Mouse (Mus musculus) lung, embryonic 16.5 days (tissue): ENCODE data around the gene Slc6a8. TPM values are rescaled to one million over a fixed set of nuclear protein-coding genes. Genes with fewer than 3 reads are reported as not detected.

Experiments
- ATAC-seq: fragments of 200-750 bp; cut with Nextera tagmentation; 2 replicates; pipeline ENCODE4 v1.8.0; 2017; ENCODE audit warnings: low read depth, mild to moderate bottlenecking, moderate library complexity
- H3K27ac ChIP-seq: fragments of 300-500 bp; sonication (generic); 2 replicates; pipeline ENCODE4 v1.5.1; 2014; ENCODE audit warnings: mild to moderate bottlenecking, control low read depth, low read length
- H3K27me3 ChIP-seq: fragments of 300-500 bp; sonication (generic); 2 replicates; pipeline ENCODE4 v1.6.1; 2014; ENCODE audit warnings: low read depth, low read length, mixed read lengths; ENCODE audit not compliant: control insufficient read depth, insufficient read depth
- H3K36me3 ChIP-seq: fragments of 300-500 bp; sonication (generic); 2 replicates; pipeline ENCODE4 v1.6.1; 2014; ENCODE audit warnings: low read length; ENCODE audit not compliant: control insufficient read depth, insufficient read depth
- H3K4me1 ChIP-seq: fragments of 300-500 bp; sonication (generic); replicated peaks from 2 replicates; pipeline ENCODE4 v1.6.1; 2014; ENCODE audit warnings: low read length, mixed read lengths; ENCODE audit not compliant: control insufficient read depth, insufficient read depth
- H3K4me2 ChIP-seq: fragments of 300-500 bp; sonication (generic); 2 replicates; pipeline ENCODE4 v1.6.1; 2014; ENCODE audit warnings: low read depth, low read length, control low read depth
- H3K4me3 ChIP-seq: fragments of 300-500 bp; sonication (generic); 2 replicates; pipeline ENCODE4 v1.5.1; 2014; ENCODE audit warnings: mild to moderate bottlenecking, low read length, control low read depth
- H3K9ac ChIP-seq: fragments of 300-500 bp; sonication (generic); 2 replicates; pipeline ENCODE4 v1.6.1; 2014; ENCODE audit warnings: low read length, control low read depth
- H3K9me3 ChIP-seq: fragments of 300-500 bp; sonication (generic); 2 replicates; pipeline ENCODE4 v1.6.1; 2016; ENCODE audit warnings: low read length; ENCODE audit not compliant: control insufficient read depth
- WGBS: fragments of 180-500 bp; shearing (Covaris S2); extraction: QIAGEN DNeasy Blood & Tissue Kit; methylation state at CpG from one replicate; pipeline ENCODE4 v1.1.7; 2014; 5-methylcytosine and 5-hydroxymethylcytosine counted together
- polyA plus RNA-seq: library from polyadenylated mRNA; unstranded; fragments of >200 nt; fragmentation: Nextera tagmentation; extraction: Ambion mirVana; gene quantifications from 2 replicates; pipeline ENCODE4 v1.2.1, GENCODE M21; 2015

Gene Slc6a8
- polyA plus RNA-seq, result 5.2 and 5.6 TPM in 2 replicates

- ATAC-seq, result peak; percentile 86
- Histone ChIP-seq H3K9me3 (no peaks in the 10 kb centered on the region), H3K36me3 (0 out of 2 replicates have a peak, but pooled peaks cover 3% of the 10 kb centered on the region), H3K4me2 (peak within 1 kb of the TSS; percentile 68), H3K27me3 (no peaks in the 10 kb centered on the region), H3K4me1 (peaks cover 7% of the 10 kb centered on the region; the same call in 1 of the 2 replicates), H3K4me3 (peak within 1 kb of the TSS; percentile 61), H3K9ac (peak within 1 kb of the TSS; percentile 82), H3K27ac (peak within 1 kb of the TSS; percentile 39; the same call in 1 of the 2 replicates)
- 11% methylated on average over 37 of the region's 72 CpGs for WGBS
Observed at GRCm38 (mm10) chrX:73672879-73673618, at the start of gene Slc6a8. TSS of gene Slc6a8 (plus strand) at chrX:73673150.

- Histone ChIP-seq H3K9ac (no peak overlapping the region), H3K4me3 (no peak overlapping the region), H3K9me3 (no peaks in the 10 kb centered on the region), H3K27me3 (no peaks in the 10 kb centered on the region), H3K4me2 (no peak overlapping the region), H3K27ac (no peak overlapping the region), H3K4me1 (no peaks in the 10 kb centered on the region), H3K36me3 (no peaks in the 10 kb centered on the region)
- no peak for ATAC-seq
Observed at GRCm38 (mm10) chrX:73626981-73627380, 46.0 kb upstream of the Slc6a8 start.

GRCm38 (mm10) chrX:73635425-73635824 is 37.5 kb upstream of the Slc6a8 start:
- ATAC-seq, result no peak
- WGBS, result 13% methylated on average over 15 of the region's 19 CpGs
- Histone ChIP-seq H3K4me1 (no peaks in the 10 kb centered on the region), H3K4me2 (peak overlapping the region; percentile 43), H3K27me3 (peaks cover 35% of the 10 kb centered on the region), H3K9ac (no peak overlapping the region), H3K9me3 (no peaks in the 10 kb centered on the region), H3K4me3 (peak overlapping the region; percentile 14; the same call in 1 of the 2 replicates), H3K36me3 (no peaks in the 10 kb centered on the region), H3K27ac (no peak overlapping the region)

GRCm38 (mm10) chrX:73637415-73637814 is 35.5 kb upstream of the Slc6a8 start:
- Histone ChIP-seq H3K4me1 (no peaks in the 10 kb centered on the region), H3K4me2 (peak overlapping the region; percentile 57), H3K4me3 (peak overlapping the region; percentile 31), H3K36me3 (no peaks in the 10 kb centered on the region), H3K9me3 (no peaks in the 10 kb centered on the region), H3K9ac (peak overlapping the region; percentile 43; the same call in 1 of the 2 replicates), H3K27me3 (peaks cover 36% of the 10 kb centered on the region), H3K27ac (no peak overlapping the region)
- WGBS, result 11% methylated on average over 17 of the region's 19 CpGs
- ATAC-seq, result no peak

GRCm38 (mm10) chrX:73639255-73639675 is 33.7 kb upstream of the Slc6a8 start, which contains the start of gene Dusp9:
TSS of gene Dusp9 (plus strand) at chrX:73639419.
- no peaks in the 10 kb centered on the region for H3K4me1 ChIP-seq
- H3K27ac ChIP-seq, result no peak within 1 kb of the TSS
- H3K4me3 ChIP-seq, result peak within 1 kb of the TSS; percentile 48
- peak within 1 kb of the TSS; percentile 72 for H3K4me2 ChIP-seq
- H3K36me3 ChIP-seq, result no peaks in the 10 kb centered on the region
- H3K9ac ChIP-seq, result peak within 1 kb of the TSS; percentile 50
- H3K27me3 ChIP-seq, result peaks cover 35% of the 10 kb centered on the region
- 11% methylated on average over 27 of the region's 28 CpGs for WGBS
- H3K9me3 ChIP-seq, result no peaks in the 10 kb centered on the region
- ATAC-seq, result peak; percentile 85

GRCm38 (mm10) chrX:73639901-73640469 is 33.0 kb upstream of the Slc6a8 start:
- no peaks in the 10 kb centered on the region for H3K36me3 ChIP-seq
- H3K4me2 ChIP-seq, result peak overlapping the region; percentile 72
- 12% methylated on average over 36 of the region's 41 CpGs for WGBS
- H3K27me3 ChIP-seq, result peaks cover 30% of the 10 kb centered on the region
- peak overlapping the region; percentile 50 for H3K9ac ChIP-seq
- peak; percentile 37; the same call in 1 of the 2 replicates for ATAC-seq
- H3K9me3 ChIP-seq, result no peaks in the 10 kb centered on the region
- H3K27ac ChIP-seq, result no peak overlapping the region
- H3K4me1 ChIP-seq, result no peaks in the 10 kb centered on the region
- peak overlapping the region; percentile 48 for H3K4me3 ChIP-seq

DNA sequence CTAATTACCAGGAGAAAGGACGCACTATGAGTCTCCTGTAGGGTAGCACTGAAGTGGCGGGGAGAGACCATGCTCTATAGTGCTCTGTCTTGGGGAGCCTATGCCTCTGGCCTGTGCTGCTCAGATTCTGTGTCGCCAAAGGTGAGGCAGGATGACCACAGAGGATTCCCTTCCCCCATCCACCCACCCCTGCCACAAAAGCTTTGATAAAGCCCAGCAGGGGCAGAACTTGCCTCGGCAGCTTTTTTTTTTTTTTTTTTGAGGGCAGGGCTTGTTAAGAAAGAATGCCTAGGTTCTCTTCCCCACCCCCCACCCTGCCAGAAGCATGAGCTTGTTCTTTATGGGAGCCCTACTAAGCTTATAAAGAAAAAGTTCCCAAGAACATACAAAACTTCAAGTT is 27.8 kb upstream of the Slc6a8 start:
- H3K36me3 ChIP-seq, result no peaks in the 10 kb centered on the region
- WGBS, result 26% methylated on average over 4 of the region's 4 CpGs
- peaks cover 4% of the 10 kb centered on the region; the same call in 1 of the 2 replicates for H3K27me3 ChIP-seq
- H3K9me3 ChIP-seq, result no peaks in the 10 kb centered on the region
- H3K4me1 ChIP-seq, result no peaks in the 10 kb centered on the region
- no peak overlapping the region for H3K9ac ChIP-seq
- H3K4me2 ChIP-seq, result no peak overlapping the region
- H3K27ac ChIP-seq, result no peak overlapping the region
- ATAC-seq, result no peak
- H3K4me3 ChIP-seq, result no peak overlapping the region

GRCm38 (mm10) chrX:73650869-73651268 is 22.1 kb upstream of the Slc6a8 start:
- Histone ChIP-seq H3K4me3 (no peak overlapping the region), H3K27ac (no peak overlapping the region), H3K9me3 (no peaks in the 10 kb centered on the region), H3K4me2 (no peak overlapping the region), H3K9ac (no peak overlapping the region), H3K4me1 (no peaks in the 10 kb centered on the region), H3K27me3 (no peaks in the 10 kb centered on the region), H3K36me3 (no peaks in the 10 kb centered on the region)
- ATAC-seq, result no peak
- 49% methylated on average over 3 of the region's 3 CpGs for WGBS

DNA sequence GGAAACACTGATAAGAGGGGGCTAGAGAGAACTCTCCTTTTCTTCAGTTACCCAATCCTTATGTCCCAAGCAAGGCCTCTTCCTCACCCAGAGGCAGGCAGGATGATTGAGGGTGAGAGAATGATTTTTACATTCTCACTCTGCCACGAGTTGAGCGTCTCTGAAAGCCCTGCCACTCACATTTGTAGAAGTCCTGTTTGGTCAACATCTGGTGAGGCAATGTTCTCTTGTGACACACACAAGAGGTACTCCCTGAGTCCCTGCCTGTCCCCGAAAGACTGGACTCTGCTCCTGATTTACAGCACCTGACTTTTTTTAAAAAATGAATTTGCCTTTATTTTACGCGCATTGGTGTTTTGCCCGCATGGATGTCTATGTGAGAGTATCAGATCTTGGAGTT is 19.6 kb upstream of the Slc6a8 start:
- H3K9me3 ChIP-seq, result no peaks in the 10 kb centered on the region
- WGBS, result 72% methylated on average over 6 of the region's 6 CpGs
- no peaks in the 10 kb centered on the region for H3K36me3 ChIP-seq
- no peak for ATAC-seq
- H3K4me1 ChIP-seq, result no peaks in the 10 kb centered on the region
- no peak overlapping the region for H3K9ac ChIP-seq
- no peak overlapping the region for H3K4me3 ChIP-seq
- H3K4me2 ChIP-seq, result no peak overlapping the region
- no peaks in the 10 kb centered on the region for H3K27me3 ChIP-seq
- H3K27ac ChIP-seq, result no peak overlapping the region
